Mouse (Mus musculus): ENCODE data around the gene Eif3k.

Eif3k gene

DNA sequence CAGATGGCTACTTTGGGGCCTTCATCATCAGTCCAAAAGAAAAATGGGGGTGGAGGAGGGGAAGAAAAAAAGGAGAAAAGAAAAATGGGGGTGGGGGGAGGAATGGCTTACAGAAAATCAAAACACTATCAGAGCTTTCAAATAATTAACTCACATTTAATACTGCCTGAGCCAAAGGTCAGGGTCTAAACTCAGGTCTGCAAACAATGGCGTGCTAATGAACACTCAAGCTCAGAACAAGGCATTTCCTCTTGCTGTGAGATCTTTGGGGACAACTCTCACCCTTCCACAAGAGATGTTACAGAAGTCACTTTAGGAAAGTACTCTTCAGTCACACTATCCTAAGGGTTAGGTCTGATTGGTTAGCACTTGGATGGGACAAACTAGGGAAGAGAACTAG is 22.9 kb downstream of the Eif3k start:
- DNase-seq (ENCODE audit: low spot score) = no peak

DNA sequence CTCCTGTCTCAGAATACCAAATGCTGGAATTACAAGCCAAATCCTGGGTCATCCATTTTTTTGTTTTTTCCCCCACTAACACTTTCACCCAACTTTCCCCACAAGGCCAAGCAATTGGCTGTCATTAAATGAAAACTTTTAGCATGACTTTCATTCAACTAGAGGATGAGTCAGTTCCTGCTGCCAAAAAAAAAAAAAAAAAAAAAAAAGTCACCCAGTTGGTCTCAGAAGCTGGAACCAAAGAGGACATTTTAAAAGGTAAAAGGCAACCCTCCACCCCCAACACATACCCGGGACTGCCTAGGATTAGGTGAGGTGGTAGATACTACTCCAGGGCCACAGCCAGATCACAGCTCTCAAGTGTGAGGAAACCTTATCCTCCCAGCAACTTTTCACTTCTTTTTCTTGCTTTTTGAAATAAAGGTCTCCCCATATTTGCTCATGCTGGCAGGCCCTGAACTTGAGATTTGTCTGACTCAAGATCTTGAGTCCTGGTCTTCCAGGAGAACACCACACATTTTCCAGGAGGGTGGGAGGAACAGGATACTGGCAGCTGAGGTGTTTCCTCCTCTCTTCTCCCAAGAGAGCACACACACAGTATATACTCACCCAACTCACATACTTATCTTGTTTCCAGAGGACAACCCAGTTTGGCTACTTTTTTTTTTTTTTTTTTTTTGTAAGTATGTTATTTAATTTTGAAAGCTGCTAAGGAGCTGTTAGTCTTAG is 23.5 kb downstream of the Eif3k start:
- DNase-seq (ENCODE audit: low spot score) = no peak

DNA sequence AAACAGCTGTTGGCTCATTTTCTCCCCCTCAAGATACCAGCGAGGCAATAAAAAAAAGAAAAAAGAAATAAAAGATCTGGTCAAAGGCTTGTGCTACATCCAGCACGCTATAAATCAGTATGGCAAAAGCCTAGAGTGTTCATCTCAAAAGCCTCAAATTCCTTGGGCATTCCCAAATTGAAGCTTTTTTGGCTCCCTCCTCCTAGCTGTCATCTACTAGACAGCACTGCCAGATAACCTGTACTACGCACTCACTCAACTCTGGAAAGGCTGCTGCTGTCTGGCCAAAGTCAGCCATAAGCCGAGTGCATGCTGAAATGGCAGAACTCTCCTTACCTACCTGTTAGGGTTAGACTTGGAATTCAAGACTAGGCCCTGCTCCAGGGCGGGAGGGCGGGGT is 24.4 kb downstream of the Eif3k start:
- DNase-seq (ENCODE audit: low spot score) = no peak

- no peak for DNase-seq (ENCODE audit: low spot score)
Observed at GRCm38 (mm10) chr7:28956270-28956669, 25.4 kb downstream of the Eif3k start.

GRCm38 (mm10) chr7:28955295-28955897 is 26.3 kb downstream of the Eif3k start:
- DNase-seq (ENCODE audit: low spot score) = no peak

DNA sequence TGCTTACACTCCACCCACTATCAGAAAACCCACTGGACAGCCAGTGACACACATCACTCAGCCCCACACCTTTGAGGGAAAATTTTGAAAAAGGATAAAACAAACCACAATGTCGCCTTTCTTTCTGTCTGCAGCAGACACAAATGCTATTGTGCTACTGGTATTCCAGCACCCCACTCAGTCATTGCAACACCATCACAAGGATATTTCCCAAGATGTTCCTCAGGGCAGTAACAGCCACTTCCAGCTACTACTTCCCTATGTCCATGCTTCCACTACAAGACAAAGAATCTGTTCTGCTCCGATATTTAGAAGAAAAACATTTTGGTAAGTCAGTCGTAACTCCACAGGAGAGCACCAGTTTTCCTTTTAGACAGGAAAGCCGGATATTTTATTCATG is 26.9 kb downstream of the Eif3k start:
- no peak for DNase-seq (ENCODE audit: low spot score)

DNA sequence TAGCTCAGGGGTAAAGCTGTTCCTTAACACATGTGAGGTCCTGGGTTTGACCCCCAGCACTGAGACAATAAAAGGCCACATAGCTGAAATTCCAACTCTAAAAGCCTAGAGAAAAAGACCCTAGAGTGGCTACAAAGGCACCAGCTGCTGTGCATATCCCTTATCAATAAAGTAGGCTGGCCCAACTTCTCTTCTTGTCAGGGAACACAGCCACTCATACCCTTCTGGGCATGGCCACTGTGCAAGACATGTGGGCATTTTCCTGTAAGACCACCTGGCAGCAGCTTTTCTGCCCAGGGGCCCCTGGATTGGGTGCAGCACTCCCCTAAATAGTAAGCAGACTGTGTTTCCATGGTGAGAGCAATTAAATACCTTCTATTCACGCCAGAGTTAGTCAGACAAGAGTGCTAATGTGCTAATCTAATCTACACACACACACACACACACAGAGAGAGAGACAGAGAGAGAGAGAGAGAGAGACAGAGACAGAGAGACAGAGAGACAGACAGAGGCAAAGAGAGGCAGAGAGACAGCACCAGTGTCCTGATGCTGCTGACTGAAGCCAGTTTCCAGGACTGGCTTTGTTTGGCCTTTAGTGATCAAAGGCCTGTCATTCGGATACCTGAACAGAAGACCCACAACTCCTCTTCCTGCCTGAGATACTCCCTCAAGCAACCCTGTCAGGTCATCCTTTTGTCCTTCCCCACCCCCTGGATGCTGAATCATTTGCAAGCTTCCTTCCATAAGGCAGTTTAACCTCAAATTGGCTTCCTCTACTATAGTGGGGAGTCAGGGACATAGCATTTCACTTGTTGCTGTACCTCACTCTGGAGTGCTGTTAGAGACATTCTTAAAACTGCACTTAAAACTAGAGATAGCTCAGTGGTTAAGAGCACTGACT is 27.9 kb downstream of the Eif3k start:
- DNase-seq (ENCODE audit: low spot score) = no peak

GRCm38 (mm10) chr7:28952786-28953185 is 28.9 kb downstream of the Eif3k start:
- no peak for DNase-seq (ENCODE audit: low spot score)

DNA sequence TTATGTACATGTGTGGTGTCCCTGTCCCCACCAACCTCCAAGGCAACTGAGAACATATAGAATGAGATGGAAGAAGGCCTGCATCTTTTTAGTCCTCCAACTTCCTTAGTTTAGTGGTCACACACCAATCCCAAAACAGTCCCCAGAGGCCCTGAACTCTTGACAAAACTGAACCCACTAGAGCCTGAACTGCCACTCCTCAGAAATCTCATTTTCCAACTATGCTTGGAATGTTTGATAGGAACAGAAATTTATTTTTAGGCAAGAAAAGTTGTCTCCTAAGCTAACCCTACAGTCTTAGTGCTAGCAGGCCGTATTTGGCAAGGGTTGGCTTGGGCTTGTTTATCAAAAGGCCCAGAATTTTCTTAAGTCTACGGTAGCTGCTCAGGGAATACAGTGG is 29.9 kb downstream of the Eif3k start:
- DNase-seq (ENCODE audit: low spot score) = no peak

GRCm38 (mm10) chr7:28950346-28951037 is 31.2 kb downstream of the Eif3k start:
- no peak for DNase-seq (ENCODE audit: low spot score)

- DNase-seq (ENCODE audit: low spot score) = no peak
Observed at GRCm38 (mm10) chr7:28949298-28949697, 32.4 kb downstream of the Eif3k start.

DNA sequence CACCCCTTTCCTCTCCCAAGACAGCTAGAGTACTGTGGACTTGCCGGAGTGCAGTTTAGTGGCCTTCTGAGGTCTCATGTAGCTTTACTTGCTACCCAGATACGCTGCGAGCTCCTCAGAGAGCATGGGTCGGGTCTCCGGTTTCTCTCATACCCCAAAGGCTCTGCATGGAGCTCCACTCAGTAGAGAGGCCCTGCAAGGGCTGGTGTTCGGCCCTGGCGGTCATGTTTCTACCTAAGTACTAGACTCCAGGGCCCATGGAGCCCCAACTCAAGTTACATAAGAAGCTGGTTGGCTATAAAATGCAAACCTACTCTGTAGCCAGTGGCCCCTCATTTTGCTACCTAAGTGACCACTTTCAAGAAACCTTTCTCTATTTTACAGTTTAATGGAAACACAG is 32.9 kb downstream of the Eif3k start:
- no peak for DNase-seq (ENCODE audit: low spot score)

DNA sequence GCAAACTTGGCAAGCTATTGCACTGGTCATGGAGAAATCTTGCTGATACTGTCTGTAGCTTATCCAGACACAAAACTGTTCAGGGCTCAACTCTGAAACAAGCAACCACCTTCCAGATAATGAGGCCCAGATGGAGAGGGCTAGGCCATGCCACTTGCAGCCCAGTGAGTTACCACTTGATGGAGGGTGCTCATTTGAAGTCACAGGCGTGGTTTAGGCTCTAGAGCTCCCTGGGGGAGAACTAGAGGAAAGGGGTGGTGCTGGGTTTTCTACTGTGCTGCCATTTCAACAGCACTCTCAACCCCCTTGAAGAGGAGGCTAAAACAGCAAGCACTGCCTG is 35.4 kb downstream of the Eif3k start:
- no peak for DNase-seq (ENCODE audit: low spot score)

- no peak for DNase-seq (ENCODE audit: low spot score)
Observed at GRCm38 (mm10) chr7:28945416-28946270, 36.0 kb downstream of the Eif3k start.

DNA sequence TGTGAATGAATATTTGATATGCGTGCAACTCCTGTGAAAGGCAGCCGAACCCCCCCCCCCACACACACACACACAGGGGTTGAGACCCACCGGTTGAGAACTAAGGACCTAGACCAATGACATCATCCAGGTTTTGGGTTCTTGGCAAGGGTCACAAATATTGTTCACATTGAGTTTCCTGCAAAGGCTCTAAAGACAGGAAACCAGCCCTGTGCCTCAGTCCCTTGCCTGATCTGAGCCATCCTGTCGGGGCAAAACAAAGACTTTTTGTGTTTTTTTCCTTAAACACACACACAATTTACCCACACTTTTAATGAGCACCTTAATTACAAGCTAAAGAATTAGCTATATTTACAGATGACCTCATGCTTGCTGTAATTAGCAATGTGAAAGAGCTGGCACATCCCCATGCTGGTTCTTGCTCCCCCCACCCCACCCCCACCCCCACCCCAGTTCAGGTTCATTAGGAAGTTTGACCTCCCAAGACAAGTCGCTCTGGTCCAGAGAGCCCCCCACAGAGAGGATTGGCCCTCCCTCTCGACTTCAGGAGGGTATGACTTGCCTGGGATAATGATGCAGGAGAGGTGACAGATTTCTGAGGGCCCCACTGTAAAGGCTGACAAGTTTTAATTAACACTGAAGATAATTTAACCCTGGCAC is 36.8 kb downstream of the Eif3k start:
- no peak for DNase-seq (ENCODE audit: low spot score)

DNA sequence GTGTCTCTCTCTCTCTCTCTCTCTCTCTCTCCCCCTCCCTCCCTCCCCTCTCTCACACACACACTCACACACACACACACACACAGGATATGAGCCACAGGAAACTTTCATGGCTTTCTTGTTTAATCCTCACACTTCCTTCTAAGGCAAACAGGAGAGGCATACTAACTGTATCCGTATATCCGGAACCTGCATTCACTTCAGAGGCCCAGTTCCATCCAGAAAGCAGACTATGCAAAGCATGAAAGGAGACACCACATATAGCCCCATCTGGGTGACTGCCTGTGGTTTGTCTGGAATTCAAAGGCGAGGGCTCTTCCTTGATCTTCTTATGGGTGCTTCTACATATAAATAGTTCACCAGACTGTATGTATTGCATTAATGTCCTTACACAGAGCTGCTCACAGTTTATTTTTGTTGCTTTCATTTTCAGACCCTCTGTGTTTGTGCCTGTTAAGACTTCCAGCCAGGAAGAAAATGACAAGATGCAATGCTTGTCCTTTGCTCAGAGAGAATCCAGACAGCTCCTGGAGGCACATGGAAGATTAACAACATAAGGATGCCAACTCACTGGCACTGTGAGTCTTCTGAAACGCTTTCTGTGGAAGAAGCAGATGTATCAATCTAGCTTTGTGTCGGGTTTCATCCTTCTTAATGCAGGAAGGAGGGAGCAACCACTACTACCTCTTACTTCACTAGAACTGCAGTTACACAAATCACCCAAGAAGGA is 38.0 kb downstream of the Eif3k start:
- no peak for DNase-seq (ENCODE audit: low spot score)

DNA sequence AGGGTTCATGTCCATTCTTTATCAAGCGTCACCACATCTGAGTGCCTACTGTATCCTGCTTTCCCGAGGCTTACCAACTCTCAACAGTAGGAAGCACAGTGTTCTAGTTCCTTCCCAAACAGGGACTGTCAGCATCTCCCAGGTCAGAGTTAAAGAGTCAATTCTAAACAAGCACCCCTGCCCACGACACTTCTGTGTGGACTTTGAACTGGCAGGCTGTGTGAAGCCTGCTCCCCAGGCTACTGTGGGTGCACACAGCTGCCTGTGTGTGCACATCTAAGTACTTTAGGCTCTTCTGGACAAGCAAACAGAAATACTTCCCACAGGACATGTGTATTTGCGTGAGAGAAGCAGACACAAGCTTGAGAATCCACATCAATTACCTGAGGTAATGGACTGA is 40.1 kb downstream of the Eif3k start:
- no peak for DNase-seq (ENCODE audit: low spot score)

DNA sequence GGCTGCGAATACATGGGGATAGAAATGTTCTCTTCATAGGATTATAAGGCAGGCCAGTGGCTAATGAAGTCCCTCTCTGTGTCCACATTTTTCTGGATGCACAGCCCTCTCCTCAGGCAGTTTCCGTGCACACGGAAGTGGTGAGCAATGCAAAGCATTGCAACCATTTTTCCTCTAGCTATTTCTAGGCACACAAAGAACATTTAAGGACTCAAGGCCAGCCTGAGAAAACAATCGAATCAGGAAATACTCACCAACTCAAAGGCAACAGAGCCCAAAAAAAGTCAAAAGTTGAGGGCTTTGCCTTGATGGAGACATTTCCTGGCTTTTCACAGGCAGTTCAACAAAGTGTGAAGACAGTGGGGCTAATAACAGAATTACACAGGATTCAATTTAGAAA is 40.5 kb downstream of the Eif3k start:
- DNase-seq (ENCODE audit: low spot score) = no peak

DNA sequence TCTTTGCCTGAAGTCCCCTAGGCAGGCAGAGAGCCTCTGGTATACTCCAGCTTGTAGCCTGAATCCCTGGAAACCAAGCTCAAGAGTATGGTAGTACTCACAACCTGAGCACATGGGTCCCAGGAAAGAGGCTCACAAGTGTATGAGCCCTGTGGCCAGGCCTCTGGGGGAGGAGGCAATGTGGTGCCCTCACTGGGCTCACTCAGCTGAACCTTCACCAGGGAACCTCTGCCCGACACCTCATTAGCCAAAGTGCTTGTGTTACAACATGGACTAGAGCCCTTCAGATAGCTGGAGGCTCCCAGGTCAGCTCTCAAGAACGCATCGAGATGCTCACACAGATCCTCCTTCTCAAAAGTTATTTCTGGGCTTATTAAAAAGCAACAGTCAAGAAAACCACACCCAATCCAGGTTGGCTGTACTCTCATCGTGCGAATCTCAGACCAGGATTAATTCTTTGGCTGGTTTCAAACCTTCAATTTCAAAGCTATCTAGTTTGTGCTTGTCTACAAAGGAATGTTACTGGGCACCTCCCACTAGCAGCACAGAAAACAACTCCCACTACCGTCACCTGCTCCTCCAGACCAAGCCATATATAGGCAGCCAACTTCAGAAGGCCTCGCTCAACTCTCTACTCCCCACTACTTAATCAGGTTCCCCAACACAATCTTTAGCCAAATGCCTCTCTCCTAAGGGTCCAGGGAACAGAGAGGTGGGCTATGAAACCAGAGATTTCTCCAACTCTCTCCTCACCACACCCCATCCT is 42.1 kb downstream of the Eif3k start:
- DNase-seq (ENCODE audit: low spot score) = no peak

- no peak for DNase-seq (ENCODE audit: low spot score)
Observed at GRCm38 (mm10) chr7:28938654-28939053, 43.0 kb downstream of the Eif3k start.
